Comparison of ENCODE assay signal across 9 mouse cellular contexts in the genomic region with DNA sequence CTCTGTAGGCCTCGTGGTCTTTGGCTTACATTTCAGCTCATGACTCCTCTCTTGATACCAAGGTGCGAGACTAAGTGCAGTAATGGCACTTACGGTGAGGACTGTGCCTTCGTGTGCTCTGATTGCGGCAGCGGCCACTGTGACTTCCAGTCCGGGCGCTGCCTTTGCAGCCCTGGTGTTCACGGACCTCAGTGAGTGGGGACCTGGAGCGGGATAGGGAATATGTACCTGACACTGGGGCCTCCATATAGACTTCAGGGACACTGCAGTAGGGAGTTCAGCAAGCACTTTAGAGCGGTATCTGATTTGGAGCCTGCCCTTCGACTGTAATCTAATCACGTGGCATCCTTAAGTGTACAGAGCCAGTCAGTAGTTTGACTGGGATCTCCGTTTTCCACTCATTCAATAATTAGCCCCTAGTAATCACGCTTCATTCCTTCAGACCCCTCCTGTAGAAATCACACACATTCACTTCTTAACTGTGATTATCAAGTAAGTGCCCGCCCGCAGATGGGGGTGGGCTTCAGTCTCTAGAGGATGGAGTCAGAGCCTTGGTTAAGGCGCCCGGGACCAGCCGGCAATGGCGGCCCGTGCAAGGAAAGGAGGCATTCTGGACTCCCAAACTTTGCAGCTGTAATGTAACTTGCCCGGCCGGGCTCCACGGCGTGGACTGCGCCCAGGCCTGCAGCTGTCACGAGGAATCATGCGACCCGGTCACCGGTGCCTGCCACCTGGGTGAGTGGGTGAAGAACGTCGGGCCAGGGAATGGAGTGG. TPM values are rescaled to one million over a fixed set of nuclear protein-coding genes. Genes with fewer than 3 reads are reported as not detected.
DNase-seq lines count a peak whose midpoint lies in the region; ATAC-seq and TF ChIP-seq lines count a peak whose summit lies in the region.
"Had no signal": no experiment of that assay in that cellular context is flagged by ENCODE, and none has a peak within 500 bp of the region (broad histone marks: within the 10 kb centered on the region; RNA-seq: fewer than 3 reads in every experiment).

No protein-coding gene starts in this region.

- H3K9ac ChIP-seq in lung, embryonic 15.5 days: no peak overlapping the region
- 0 out of 2 replicates have a peak overlapping the region, but pooled peaks have one; percentile 42 for H3K9ac ChIP-seq in forebrain, embryonic 12.5 days
- H3K9ac ChIP-seq in limb, embryonic 13.5 days: peak overlapping the region; percentile 67

- H3K27me3 ChIP-seq in lung, embryonic 15.5 days: peaks cover 78% of the 10 kb centered on the region
- H3K27me3 ChIP-seq in forebrain, embryonic 12.5 days: peaks cover 92% of the 10 kb centered on the region
- H3K27me3 ChIP-seq in limb, embryonic 13.5 days: peaks cover 51% of the 10 kb centered on the region
- peaks cover 82% of the 10 kb centered on the region for H3K27me3 ChIP-seq in small intestine, adult 2 months (ENCODE audit: control insufficient read depth, insufficient read depth, low read length)

- H3K36me3 ChIP-seq in lung, embryonic 15.5 days: peaks cover 14% of the 10 kb centered on the region; the same call in 1 of the 2 replicates
- no peaks in the 10 kb centered on the region for H3K36me3 ChIP-seq in forebrain, embryonic 12.5 days (replicated peaks)
- peaks cover 54% of the 10 kb centered on the region for H3K36me3 ChIP-seq in limb, embryonic 13.5 days
- H3K36me3 ChIP-seq in small intestine, adult 2 months (ENCODE audit: control insufficient read depth, insufficient read depth, low read length): no peaks in the 10 kb centered on the region

- H3K4me2 ChIP-seq in lung, embryonic 15.5 days: peak overlapping the region; percentile 56
- peak overlapping the region; percentile 61 for H3K4me2 ChIP-seq in forebrain, embryonic 12.5 days
- peak overlapping the region; percentile 63 for H3K4me2 ChIP-seq in limb, embryonic 13.5 days (replicated peaks)

- peak overlapping the region; percentile 25 for H3K4me3 ChIP-seq in lung, embryonic 15.5 days
- H3K4me3 ChIP-seq in forebrain, embryonic 12.5 days (replicated peaks): peak overlapping the region; percentile 41
- H3K4me3 ChIP-seq in limb, embryonic 13.5 days: peak overlapping the region; percentile 37
- peak overlapping the region; percentile 64 for H3K4me3 ChIP-seq in small intestine, adult 2 months (ENCODE audit: low read depth, low read length)

- H3K4me1 ChIP-seq in lung, embryonic 15.5 days: peaks cover 96% of the 10 kb centered on the region
- H3K4me1 ChIP-seq in forebrain, embryonic 12.5 days: peaks cover 56% of the 10 kb centered on the region
- H3K4me1 ChIP-seq in limb, embryonic 13.5 days: peaks cover 98% of the 10 kb centered on the region
- H3K4me1 ChIP-seq in small intestine, adult 2 months (ENCODE audit: control insufficient read depth, insufficient read depth, insufficient read length, low read length): peaks cover 28% of the 10 kb centered on the region

- H3K27ac ChIP-seq in lung, embryonic 15.5 days: no peak overlapping the region
- no peak overlapping the region for H3K27ac ChIP-seq in forebrain, embryonic 12.5 days
- no peak overlapping the region; the same call in 1 of the 2 replicates for H3K27ac ChIP-seq in limb, embryonic 13.5 days
- no peak overlapping the region for H3K27ac ChIP-seq in small intestine, adult 2 months (ENCODE audit: insufficient read depth, low read depth, low read length)

- no peak for TF ChIP-seq CTCF in small intestine, adult 2 months (IDR thresholded peaks at IDR 0.05; ENCODE audit: extremely low read depth, insufficient read length, insufficient replicate concordance, low read depth, low read length)

- no peak for ATAC-seq in lung, embryonic 15.5 days (ENCODE audit: borderline replicate concordance, extremely low read depth, low FRiP score, low TSS enrichment)
- 0 out of 2 replicates have a peak, but pooled peaks have one; percentile 1 for ATAC-seq in forebrain, embryonic 12.5 days (ENCODE audit: low FRiP score)
- no peak for ATAC-seq in limb, embryonic 13.5 days (ENCODE audit: low FRiP score, low read depth)
- ATAC-seq in erythroid progenitor cell, adult 5-6 weeks (replicated peaks; ENCODE audit: low FRiP score, poor library complexity, severe bottlenecking): no peak

- 33% methylated on average over 33 of the region's 33 CpGs for WGBS in lung, embryonic 15.5 days
- 4% methylated on average over 33 of the region's 33 CpGs for WGBS in forebrain, embryonic 12.5 days
- 21% methylated on average over 33 of the region's 33 CpGs for WGBS in limb, embryonic 13.5 days
- 21% methylated on average over 33 of the region's 33 CpGs for WGBS in small intestine, adult 2 months

- no peaks in the 10 kb centered on the region for H3K9me3 ChIP-seq in lung, embryonic 15.5 days
- H3K9me3 ChIP-seq in forebrain, embryonic 12.5 days: no peaks in the 10 kb centered on the region
- no peaks in the 10 kb centered on the region for H3K9me3 ChIP-seq in limb, embryonic 13.5 days

- no peak for TF ChIP-seq POLR2A in small intestine, adult 2 months (IDR thresholded peaks at IDR 0.05; ENCODE audit: low read depth, low read length)

- DNase-seq in lung, adult 18-20 months: no peak
- DNase-seq in adrenal gland, postnatal 4 days (ENCODE audit: low spot score in 2 of 2): no peak

RNA-seq across cellular contexts. Expression of gene Scarf2, which starts 6.8 kb away (rescaled TPM):
- 20.5 and 23.9 TPM in 2 replicates for polyA plus RNA-seq in lung, embryonic 15.5 days (2015; fragmentation: Nextera tagmentation; extraction: Ambion mirVana)
- 5.3 and 7.3 TPM in 2 replicates for polyA plus RNA-seq in forebrain, embryonic 12.5 days (2016; fragmentation: Nextera tagmentation; extraction: Ambion mirVana)
- 28.8 and 29.4 TPM in 2 replicates for polyA plus RNA-seq in limb, embryonic 13.5 days (2015; fragmentation: Nextera tagmentation; extraction: Ambion mirVana)
- polyA plus RNA-seq in small intestine, adult 2 months (2012; rRNA removed): 27.7 and 33.2 TPM in 2 replicates
- 0.42 TPM in 1 of 2 replicates, not detected in the other for total RNA-seq in erythroid progenitor cell, adult 5-6 weeks (2015; ENCODE audit: low replicate concordance)
- total RNA-seq in erythroid progenitor cell, adult 5-6 weeks (2017; ENCODE audit: low replicate concordance): not detected in 2 replicates
- 10 to 100 TPM; 29.3 to 33.9 TPM for total RNA-seq in adrenal gland, postnatal 4 days (2021)

RNA-seq across cellular contexts. Expression of gene B830017H08Rik, which starts 29.1 kb away (rescaled TPM):
- 0.09 TPM in 1 of 2 replicates, not detected in the other for polyA plus RNA-seq in lung, embryonic 15.5 days (2015; fragmentation: Nextera tagmentation; extraction: Ambion mirVana)
- not detected in 2 replicates for polyA plus RNA-seq in forebrain, embryonic 12.5 days (2016; fragmentation: Nextera tagmentation; extraction: Ambion mirVana)
- 0.09 and 0.36 TPM in 2 replicates for polyA plus RNA-seq in limb, embryonic 13.5 days (2015; fragmentation: Nextera tagmentation; extraction: Ambion mirVana)
- not detected in 2 replicates for polyA plus RNA-seq in small intestine, adult 2 months (2012; rRNA removed)
- not detected in 2 replicates for total RNA-seq in erythroid progenitor cell, adult 5-6 weeks (2015; ENCODE audit: low replicate concordance)
- not detected in 2 replicates for total RNA-seq in erythroid progenitor cell, adult 5-6 weeks (2017; ENCODE audit: low replicate concordance)
- under 1 TPM in 1 of 2 experiments, not detected in 1; 0.62 TPM for total RNA-seq in adrenal gland, postnatal 4 days (2021)
- total RNA-seq: adrenal gland, postnatal 36 days; granulocyte monocyte progenitor cell, adult 5-6 weeks had no signal

RNA-seq across cellular contexts. Expression of gene Car15, which starts 34.3 kb away (rescaled TPM):
- polyA plus RNA-seq in lung, embryonic 15.5 days (2015; fragmentation: Nextera tagmentation; extraction: Ambion mirVana): 1.8 and 3.3 TPM in 2 replicates
- 4.4 and 5.1 TPM in 2 replicates for polyA plus RNA-seq in forebrain, embryonic 12.5 days (2016; fragmentation: Nextera tagmentation; extraction: Ambion mirVana)
- 2.7 and 3.0 TPM in 2 replicates for polyA plus RNA-seq in limb, embryonic 13.5 days (2015; fragmentation: Nextera tagmentation; extraction: Ambion mirVana)
- 4.1 and 13.0 TPM in 2 replicates for polyA plus RNA-seq in small intestine, adult 2 months (2012; rRNA removed)
- total RNA-seq in erythroid progenitor cell, adult 5-6 weeks (2015; ENCODE audit: low replicate concordance): 7.1 and 9.7 TPM in 2 replicates
- 4.6 and 9.5 TPM in 2 replicates for total RNA-seq in erythroid progenitor cell, adult 5-6 weeks (2017; ENCODE audit: low replicate concordance)
- total RNA-seq in adrenal gland, postnatal 4 days (2021): 1 to 10 TPM; 2.9 to 8.8 TPM

RNA-seq across cellular contexts. Expression of gene Klhl22, which starts 44.4 kb away (rescaled TPM):
- 61.2 and 66.0 TPM in 2 replicates for polyA plus RNA-seq in lung, embryonic 15.5 days (2015; fragmentation: Nextera tagmentation; extraction: Ambion mirVana)
- polyA plus RNA-seq in forebrain, embryonic 12.5 days (2016; fragmentation: Nextera tagmentation; extraction: Ambion mirVana): 49.7 and 50.4 TPM in 2 replicates
- 92.9 and 106 TPM in 2 replicates for polyA plus RNA-seq in limb, embryonic 13.5 days (2015; fragmentation: Nextera tagmentation; extraction: Ambion mirVana)
- polyA plus RNA-seq in small intestine, adult 2 months (2012; rRNA removed): 34.8 and 60.9 TPM in 2 replicates
- 4.2 and 5.4 TPM in 2 replicates for total RNA-seq in erythroid progenitor cell, adult 5-6 weeks (2015; ENCODE audit: low replicate concordance)
- 3.7 and 3.9 TPM in 2 replicates for total RNA-seq in erythroid progenitor cell, adult 5-6 weeks (2017; ENCODE audit: low replicate concordance)
- 10 to 100 TPM; 52.3 TPM for total RNA-seq in adrenal gland, postnatal 4 days (2021)
